Mouse (Mus musculus) hindbrain, postnatal 0 days (tissue): Measurements from ENCODE around the gene Sqor. TPM values are rescaled to one million over a fixed set of nuclear protein-coding genes. Genes with fewer than 3 reads are reported as not detected.

Experiments
- ATAC-seq: fragments of 200-750 bp; cut with Nextera tagmentation; 2 replicates; pipeline ENCODE4 v1.8.0; 2017; ENCODE audit warnings: mild to moderate bottlenecking, moderate TSS enrichment, moderate library complexity
- DNase-seq: peaks from one replicate; pipeline ENCODE4 v3.0.0-alpha.2; 2015; ENCODE audit warnings: low spot score
- H3K27ac ChIP-seq: fragments of 300-500 bp; sonication (generic); 2 replicates; pipeline ENCODE4 v1.5.1; 2014; ENCODE audit warnings: mild to moderate bottlenecking
- H3K27me3 ChIP-seq: fragments of 300-500 bp; sonication (generic); 2 replicates; pipeline ENCODE4 v1.6.1; 2014; ENCODE audit warnings: low read length, mixed read lengths; ENCODE audit not compliant: insufficient read depth
- H3K36me3 ChIP-seq: fragments of 300-500 bp; sonication (generic); 2 replicates; pipeline ENCODE4 v1.6.1; 2014; ENCODE audit warnings: low read length, mixed read lengths; ENCODE audit not compliant: insufficient read depth
- H3K4me1 ChIP-seq: fragments of 300-500 bp; sonication (generic); 2 replicates; pipeline ENCODE4 v1.6.1; 2014; ENCODE audit warnings: antibody characterized with exemption, low read length, mixed read lengths; ENCODE audit not compliant: insufficient read depth
- H3K4me2 ChIP-seq: fragments of 300-500 bp; sonication (generic); 2 replicates; pipeline ENCODE4 v1.6.1; 2014; ENCODE audit warnings: low read depth, mild to moderate bottlenecking, low read length, moderate library complexity, mixed read lengths
- H3K4me3 ChIP-seq: fragments of 300-500 bp; sonication (generic); 2 replicates; pipeline ENCODE4 v1.5.1; 2014; ENCODE audit warnings: low read length
- H3K9ac ChIP-seq: fragments of 300-500 bp; sonication (generic); replicated peaks from 2 replicates; pipeline ENCODE4 v1.6.1; 2014; ENCODE audit warnings: mild to moderate bottlenecking, low read length, moderate library complexity, mixed read lengths
- H3K9me3 ChIP-seq: fragments of 300-500 bp; sonication (generic); 2 replicates; pipeline ENCODE4 v1.6.1; 2016; ENCODE audit warnings: low read length, mixed read lengths
- CTCF ChIP-seq: IDR thresholded peaks from 2 replicates; pipeline ENCODE4 v1.5.1; 2016; ENCODE audit warnings: antibody characterized with exemption, control low read depth, low read depth
- WGBS: fragments of 180-500 bp; shearing (Covaris S2); extraction: QIAGEN DNeasy Blood & Tissue Kit; methylation state at CpG from one replicate; pipeline ENCODE4 v1.1.7; 2014; 5-methylcytosine and 5-hydroxymethylcytosine counted together
- polyA plus RNA-seq: library from polyadenylated mRNA; unstranded; fragments of >200 nt; fragmentation: Nextera tagmentation; extraction: Ambion mirVana; gene quantifications from 2 replicates; pipeline ENCODE4 v1.2.1, GENCODE M21; 2015
- total RNA-seq: library from RNA; depleted of rRNA; stranded (reverse); fragments of >200 nt; gene quantifications from 2 replicates; pipeline ENCODE4 v1.2.3, GENCODE M21; 2014

Sqor gene
- total and polyA plus RNA-seq, 2 experiments from 2014 or later = 2.9 to 5.7 TPM

DNA sequence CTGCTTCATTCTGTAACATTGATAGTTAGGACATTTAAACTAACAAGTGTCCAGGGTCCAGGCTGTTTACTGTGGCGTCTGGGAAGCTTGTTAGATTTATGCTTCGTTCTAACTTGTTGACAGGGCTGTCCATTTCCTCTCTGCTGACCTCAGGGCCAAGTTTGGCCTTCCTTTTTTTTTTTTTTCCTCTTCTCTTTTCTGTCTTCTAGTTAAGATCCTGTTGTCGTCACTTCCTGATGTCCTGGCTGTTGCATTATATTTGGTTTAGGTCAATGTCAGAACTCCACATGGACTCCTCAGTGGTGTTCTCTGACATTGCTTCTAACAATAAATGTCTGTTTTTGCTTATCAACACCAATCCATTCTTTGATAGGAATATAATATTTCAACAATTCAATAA is 15.4 kb downstream of the Sqor start:
- Histone ChIP-seq H3K27ac (no peak overlapping the region), H3K9ac (no peak overlapping the region), H3K9me3 (no peaks in the 10 kb centered on the region), H3K27me3 (no peaks in the 10 kb centered on the region), H3K4me1 (no peaks in the 10 kb centered on the region), H3K4me2 (no peak overlapping the region), H3K4me3 (no peak overlapping the region), H3K36me3 (no peaks in the 10 kb centered on the region)
- ATAC-seq = no peak
- no peak for DNase-seq
- TF ChIP-seq CTCF = no peak
- 69% methylated on average over 3 of the region's 3 CpGs for WGBS

DNA sequence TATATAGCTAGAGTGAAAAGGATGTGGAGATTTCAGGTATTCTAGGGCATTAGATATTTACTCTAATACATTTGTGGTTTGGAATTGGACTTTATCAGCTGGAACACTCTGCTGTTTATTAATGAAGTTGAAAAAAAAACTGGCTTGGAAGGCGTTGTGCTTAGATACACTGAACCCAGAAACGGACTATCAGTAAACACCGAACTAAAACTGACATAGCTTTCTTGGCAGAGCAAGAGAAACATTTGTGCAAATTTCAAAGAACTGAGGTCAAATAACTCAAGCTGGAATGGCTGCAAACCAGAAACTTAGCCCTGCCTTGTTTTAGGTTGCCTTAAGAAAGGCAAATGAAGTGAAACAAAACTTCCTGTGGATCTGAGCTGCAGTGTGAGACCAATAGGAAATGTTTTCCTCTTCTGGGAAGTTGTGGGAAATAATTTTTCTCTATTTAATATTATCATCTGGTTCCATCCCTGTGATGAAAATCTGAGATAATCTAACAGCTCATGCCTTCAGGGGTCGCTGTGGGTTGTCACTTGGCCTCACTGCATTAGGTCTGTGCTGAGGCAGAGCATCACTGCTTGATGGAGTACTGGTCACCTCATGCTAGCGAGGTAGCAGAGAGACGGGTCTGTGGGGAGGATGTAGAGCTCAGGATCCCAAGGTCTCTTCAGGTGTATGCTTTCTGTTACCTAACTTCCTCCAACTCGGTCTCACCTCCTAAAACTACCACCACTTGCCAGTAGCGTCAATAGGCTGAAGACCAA is 16.7 kb downstream of the Sqor start:
- WGBS = 76% methylated on average over 8 of the region's 8 CpGs
- Histone ChIP-seq H3K4me1 (no peaks in the 10 kb centered on the region), H3K4me3 (no peak overlapping the region), H3K27me3 (no peaks in the 10 kb centered on the region), H3K4me2 (no peak overlapping the region), H3K27ac (no peak overlapping the region), H3K9me3 (no peaks in the 10 kb centered on the region), H3K36me3 (no peaks in the 10 kb centered on the region), H3K9ac (no peak overlapping the region)
- no peak for ATAC-seq
- DNase-seq = no peak
- TF ChIP-seq CTCF = no peak

- Histone ChIP-seq H3K9ac (no peak overlapping the region), H3K4me1 (no peaks in the 10 kb centered on the region), H3K4me3 (no peak overlapping the region), H3K36me3 (no peaks in the 10 kb centered on the region), H3K4me2 (no peak overlapping the region), H3K27ac (no peak overlapping the region), H3K9me3 (no peaks in the 10 kb centered on the region), H3K27me3 (no peaks in the 10 kb centered on the region)
- DNase-seq (no peak), ATAC-seq (no peak)
- WGBS = 93% methylated on average over 2 of the region's 2 CpGs
- TF ChIP-seq CTCF = no peak
These were observed 18.7 kb downstream of the Sqor start for GRCm38 (mm10) chr2:122783730-122784129.

DNA sequence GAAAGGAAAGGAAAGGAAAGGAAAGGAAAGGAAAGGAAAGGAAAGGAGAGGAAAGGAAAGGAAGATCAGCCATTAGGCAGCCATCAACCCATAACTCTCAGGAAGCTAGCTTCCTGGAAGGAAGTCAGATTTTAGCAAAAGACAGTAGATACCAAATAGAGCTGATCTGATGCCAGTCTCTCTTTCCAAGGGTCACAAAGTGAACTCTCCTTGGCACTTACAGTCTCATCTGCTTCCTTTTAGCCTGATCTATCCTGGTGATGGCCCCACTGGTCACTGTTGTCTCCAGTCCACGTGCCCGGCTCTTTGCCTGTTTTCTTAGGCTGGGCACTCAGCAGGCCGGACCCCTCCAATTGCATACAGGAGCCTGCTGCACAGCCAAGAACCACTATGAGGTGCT is 19.7 kb downstream of the Sqor start:
- DNase-seq (no peak), ATAC-seq (no peak)
- no peaks in the 10 kb centered on the region for H3K9me3 ChIP-seq
- no peak for TF ChIP-seq CTCF
- H3K36me3 ChIP-seq = no peaks in the 10 kb centered on the region
- H3K4me1 ChIP-seq = no peaks in the 10 kb centered on the region
- H3K9ac ChIP-seq = no peak overlapping the region
- WGBS = 93% methylated on average over 3 of the region's 3 CpGs
- H3K4me2 ChIP-seq = no peak overlapping the region
- H3K4me3 ChIP-seq = no peak overlapping the region
- no peak overlapping the region for H3K27ac ChIP-seq
- H3K27me3 ChIP-seq = no peaks in the 10 kb centered on the region

DNA sequence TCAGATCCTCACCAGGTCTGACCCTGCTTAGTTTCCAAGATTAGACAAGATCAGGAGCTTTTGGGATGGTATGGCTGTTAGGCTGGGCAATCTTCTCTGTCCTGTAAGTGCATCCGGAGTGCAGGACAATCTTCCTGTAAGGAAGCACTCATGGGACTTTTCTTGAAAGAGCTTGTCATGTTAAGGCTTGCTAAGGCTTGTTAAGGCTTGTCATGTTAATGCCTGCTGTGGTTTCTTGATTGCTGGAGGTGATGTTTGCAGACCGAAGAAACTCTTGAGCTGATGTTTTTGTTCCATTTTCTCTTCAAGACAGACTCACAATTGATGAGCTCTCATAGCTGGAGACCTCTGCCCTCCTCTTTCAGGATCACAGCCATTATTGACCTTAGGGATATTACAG is 21.1 kb downstream of the Sqor start:
- H3K4me1 ChIP-seq = no peaks in the 10 kb centered on the region
- TF ChIP-seq CTCF = no peak
- H3K4me3 ChIP-seq = no peak overlapping the region
- H3K9me3 ChIP-seq = no peaks in the 10 kb centered on the region
- no peaks in the 10 kb centered on the region for H3K36me3 ChIP-seq
- 78% methylated on average over 2 of the region's 2 CpGs for WGBS
- no peak overlapping the region for H3K4me2 ChIP-seq
- DNase-seq (no peak), ATAC-seq (no peak)
- H3K27me3 ChIP-seq = no peaks in the 10 kb centered on the region
- H3K9ac ChIP-seq = no peak overlapping the region
- no peak overlapping the region for H3K27ac ChIP-seq

DNA sequence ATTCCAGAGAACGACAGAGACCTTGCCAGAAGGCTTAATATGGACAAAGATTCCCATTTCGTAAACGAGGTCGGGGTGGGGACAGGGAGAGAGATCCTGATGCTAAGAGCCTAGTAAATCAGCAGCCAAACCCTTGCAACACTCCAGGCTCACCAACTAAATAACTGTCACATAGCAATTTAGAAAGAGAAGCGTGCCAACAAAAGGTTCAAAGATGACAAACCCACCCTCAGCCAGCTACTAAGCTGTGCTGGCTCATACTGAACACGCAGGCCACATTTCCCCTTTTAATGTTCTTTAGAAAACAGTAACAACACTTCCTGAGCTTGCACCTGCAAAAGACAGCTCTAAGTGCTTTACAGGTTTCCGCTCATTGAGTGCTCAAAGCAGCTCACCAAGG is 24.3 kb downstream of the Sqor start:
- Histone ChIP-seq H3K27me3 (no peaks in the 10 kb centered on the region), H3K27ac (no peak overlapping the region), H3K9me3 (no peaks in the 10 kb centered on the region), H3K4me1 (no peaks in the 10 kb centered on the region), H3K9ac (no peak overlapping the region), H3K36me3 (no peaks in the 10 kb centered on the region), H3K4me2 (no peak overlapping the region), H3K4me3 (no peak overlapping the region)
- ATAC-seq = no peak
- TF ChIP-seq CTCF = no peak
- WGBS = 82% methylated on average over 7 of the region's 7 CpGs
- no peak for DNase-seq

DNA sequence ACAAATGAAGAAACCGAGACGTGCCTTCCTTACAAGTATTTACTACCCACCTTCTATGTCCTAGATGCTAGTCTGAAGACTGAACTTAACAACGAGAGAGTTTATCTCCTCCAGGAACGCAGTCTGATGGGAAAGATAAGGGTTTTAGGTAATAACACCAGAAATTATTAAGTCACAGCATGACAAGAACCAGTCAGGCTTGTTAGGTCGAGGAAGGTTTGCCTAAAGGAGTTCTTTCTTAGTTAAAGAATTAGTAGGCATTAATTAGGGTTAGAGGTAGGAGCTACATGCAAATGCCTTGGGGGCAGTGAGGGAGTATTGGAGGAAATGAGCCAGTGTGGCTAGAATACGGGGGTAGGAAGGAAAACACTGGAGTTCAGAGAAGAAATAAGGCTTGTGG is 24.7 kb downstream of the Sqor start:
- DNase-seq = no peak
- no peak for ATAC-seq
- Histone ChIP-seq H3K27ac (no peak overlapping the region), H3K4me3 (no peak overlapping the region), H3K4me1 (no peaks in the 10 kb centered on the region), H3K36me3 (no peaks in the 10 kb centered on the region), H3K4me2 (no peak overlapping the region), H3K9ac (no peak overlapping the region), H3K9me3 (no peaks in the 10 kb centered on the region), H3K27me3 (no peaks in the 10 kb centered on the region)
- TF ChIP-seq CTCF = no peak
- WGBS = 79% methylated on average over 6 of the region's 6 CpGs
